Mouse (Mus musculus) testis, adult 10 weeks (tissue): Measurements from ENCODE around the gene Mrps30. TPM values are rescaled to one million over a fixed set of nuclear protein-coding genes. Genes with fewer than 3 reads are reported as not detected.

Experiments used
- polyA plus RNA-seq: library from polyadenylated mRNA; stranded (reverse); fragments of 350-450 nt; fragmentation: Illumina TruSeq; extraction: RNeasy Lipid Tissue Mini Kit (QIAGEN cat#74804); gene quantifications from one replicate; pipeline ENCODE4 v1.2.3, GENCODE M21; 2014; ENCODE audit warnings: low read depth, low replicate concordance

Mrps30 gene
- polyA plus RNA-seq, result 34.4 TPM

GRCm38 (mm10) chr13:118386511-118387447, at the start of gene Mrps30, which contains the start of gene B430218F22Rik:
Gene Mrps30 (minus strand): TSS chr13:118387252.
Gene B430218F22Rik (plus strand): TSS chr13:118386630.

Other genes starting within 250 kb of the Mrps30 start
- gene B430218F22Rik, start 622 bp downstream of the Mrps30 start, polyA plus RNA-seq, result 0.22 TPM